ENCODE assay signal across 9 mouse cellular contexts in the genomic region with DNA sequence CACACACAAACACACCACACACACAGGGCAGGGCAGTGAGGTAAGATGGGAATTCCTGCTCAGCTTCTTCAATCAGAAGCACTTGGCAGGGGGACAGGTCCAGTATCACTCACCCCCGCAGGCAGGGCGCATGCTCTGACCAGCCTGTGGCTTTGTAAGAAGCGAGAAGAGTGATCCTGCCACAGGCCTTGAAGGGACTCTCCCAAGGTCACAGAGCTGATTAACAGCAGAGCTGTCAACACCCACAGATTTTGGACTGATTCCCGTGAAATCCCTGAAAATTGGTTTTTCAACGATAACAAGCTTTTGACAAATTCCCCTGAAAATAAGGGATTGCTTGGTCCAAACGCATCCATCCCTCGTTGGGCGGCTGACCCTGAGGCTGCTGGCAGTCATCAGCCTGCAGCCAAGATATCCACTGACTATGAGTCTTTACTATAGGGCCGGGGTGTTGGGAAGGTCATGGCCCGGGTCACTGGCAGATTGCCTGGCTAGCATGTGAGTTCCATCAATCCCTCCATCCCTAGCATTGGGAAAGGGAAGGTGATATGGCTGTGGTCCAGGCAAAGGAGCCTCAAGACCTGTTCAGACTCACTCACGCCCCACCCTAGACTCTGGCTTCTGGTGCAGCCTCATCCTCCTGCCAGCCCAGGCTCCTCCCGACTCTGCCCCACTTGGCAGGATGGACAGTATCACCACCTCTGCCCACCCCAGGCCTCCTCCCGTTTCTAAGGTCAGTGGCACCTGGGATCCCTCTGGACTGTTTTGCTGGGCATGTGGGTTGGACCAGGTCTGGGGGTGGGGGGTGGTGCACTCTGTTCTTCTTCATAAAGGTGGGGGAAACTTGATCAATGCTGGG. TPM values are rescaled to one million over a fixed set of nuclear protein-coding genes. Genes with fewer than 3 reads are reported as not detected.
DNase-seq lines count a peak whose midpoint lies in the region; ATAC-seq lines count a peak whose summit lies in the region.
"Had no signal": no experiment of that assay in that cellular context is flagged by ENCODE, and none has a peak within 500 bp of the region (broad histone marks: within the 10 kb centered on the region; RNA-seq: fewer than 3 reads in every experiment).

No protein-coding gene starts in this region.

- no peaks in the 10 kb centered on the region for H3K9me3 ChIP-seq in heart, embryonic 13.5 days

- peak; percentile 22; the same call in 1 of the 2 replicates for ATAC-seq in heart, embryonic 13.5 days (ENCODE audit: extremely low read depth, insufficient number of reproducible peaks, low FRiP score, low TSS enrichment)
- ATAC-seq in monocyte, adult 5-6 weeks (replicated peaks; ENCODE audit: insufficient number of reproducible peaks, low FRiP score, low TSS enrichment, poor library complexity, severe bottlenecking): no peak

- peak; percentile 66 for DNase-seq in cerebellum, postnatal 10 days
- DNase-seq in cerebellum, adult 11-12 months: no peak
- peak; percentile 30 for DNase-seq in 416B (ENCODE audit: low read depth)
- DNase-seq in kidney, postnatal 10 days: peak; percentile 36
- no peak for DNase-seq in spleen, postnatal 36 days (ENCODE audit: low spot score in 2 of 2)
- no peak for DNase-seq in right cerebral cortex, adult 2 months (ENCODE audit: low spot score in 2 of 2)

- H3K9ac ChIP-seq in heart, embryonic 13.5 days: peak overlapping the region; percentile 45

- H3K27me3 ChIP-seq in heart, embryonic 13.5 days (replicated peaks): no peaks in the 10 kb centered on the region

- H3K27ac ChIP-seq in heart, embryonic 13.5 days (replicated peaks): peak overlapping the region; percentile 87

- H3K4me2 ChIP-seq in heart, embryonic 13.5 days: peak overlapping the region; percentile 27

- H3K4me3 ChIP-seq in heart, embryonic 13.5 days: no peak overlapping the region
- H3K4me3 ChIP-seq: erythroblast, embryonic 14.5 days had no signal

- peaks cover 77% of the 10 kb centered on the region for H3K4me1 ChIP-seq in heart, embryonic 13.5 days

- WGBS in heart, embryonic 13.5 days: 16% methylated on average over 13 of the region's 13 CpGs

- H3K36me3 ChIP-seq in heart, embryonic 13.5 days: no peaks in the 10 kb centered on the region

RNA-seq across cellular contexts. Expression of a gene that starts 41.1 kb away (rescaled TPM):
- polyA plus RNA-seq in heart, embryonic 13.5 days (2015; fragmentation: Nextera tagmentation; extraction: Ambion mirVana): 55.5 and 61.4 TPM in 2 replicates
- not detected in 3 replicates for total RNA-seq in monocyte, adult 5-6 weeks (2017)

Comparison
In these comparisons a context has a peak if more than half of its experiments do, and no peak if none do; other contexts are left out.
1. DNase-seq: peak in cerebellum, postnatal 10 days (2 of 2), 416B (single experiment) and kidney, postnatal 10 days (single experiment); none in cerebellum, adult 11-12 months (single experiment), spleen, postnatal 36 days (0 of 2) and right cerebral cortex, adult 2 months (0 of 2).